Mouse (Mus musculus) forebrain, embryonic 10.5 days (tissue): ENCODE measurements around the gene Sestd1. TPM values are rescaled to one million over a fixed set of nuclear protein-coding genes. Genes with fewer than 3 reads are reported as not detected.
A peak's percentile ranks its signal among the peaks of the same experiment; 100 is the strongest.

ENCODE experiments used
- DNase-seq: peaks from one replicate; pipeline ENCODE4 v3.0.0-alpha.2; 2017; ENCODE audit warnings: low spot score; ENCODE audit errors: extremely low spot score
- H3K27ac ChIP-seq: fragments of 300-500 bp; sonication (generic); 2 replicates; pipeline ENCODE4 v1.5.1; 2016; ENCODE audit warnings: mild to moderate bottlenecking
- H3K27me3 ChIP-seq: fragments of 300-500 bp; sonication (generic); 2 replicates; pipeline ENCODE4 v1.6.1; 2016; ENCODE audit warnings: mild to moderate bottlenecking; ENCODE audit not compliant: poor library complexity, severe bottlenecking
- H3K36me3 ChIP-seq: fragments of 300-500 bp; sonication (generic); replicated peaks from 2 replicates; pipeline ENCODE4 v1.6.1; 2016; ENCODE audit warnings: mild to moderate bottlenecking, moderate library complexity
- H3K4me1 ChIP-seq: fragments of 300-500 bp; sonication (generic); 2 replicates; pipeline ENCODE4 v1.6.1; 2016
- H3K4me3 ChIP-seq: fragments of 300-500 bp; sonication (generic); 2 replicates; pipeline ENCODE4 v1.5.1; 2016; ENCODE audit warnings: mild to moderate bottlenecking, moderate library complexity
- H3K9me3 ChIP-seq: fragments of 300-500 bp; sonication (generic); 2 replicates; pipeline ENCODE4 v1.6.1; 2016; ENCODE audit warnings: mild to moderate bottlenecking, moderate library complexity
- WGBS: fragments of 180-500 bp; shearing (Covaris S2); methylation state at CpG from one replicate; pipeline ENCODE4 v1.1.7; 2016; 5-methylcytosine and 5-hydroxymethylcytosine counted together
- polyA plus RNA-seq: library from polyadenylated mRNA; unstranded; fragments of >200 nt; fragmentation: Nextera tagmentation; extraction: Ambion mirVana; gene quantifications from 2 replicates; pipeline ENCODE4 v1.2.1, GENCODE M21; 2016

Gene Sestd1
- polyA plus RNA-seq, 1 experiment from 2014 or later, result 16.6 TPM

DNA sequence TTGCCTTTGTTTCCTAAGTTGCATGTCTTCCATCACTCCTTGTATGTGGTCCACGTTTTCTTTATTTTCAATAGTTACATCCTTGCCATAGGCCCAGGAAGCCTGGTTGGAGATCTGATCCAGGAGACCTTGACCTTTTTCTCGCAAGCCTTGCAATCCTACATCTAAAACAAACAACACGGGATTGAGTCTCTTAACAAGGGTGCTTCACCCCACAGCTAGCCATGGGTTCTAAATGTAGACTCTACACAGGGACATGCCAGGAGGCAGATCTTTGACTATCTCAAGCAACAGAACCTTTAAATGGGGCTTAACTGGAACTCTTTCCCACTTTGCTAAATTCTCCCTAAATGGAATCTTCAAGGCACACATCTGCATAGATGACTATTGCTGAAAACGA, 83.6 kb downstream of the Sestd1 start:
- Histone ChIP-seq H3K36me3 (peaks cover 62% of the 10 kb centered on the region), H3K27ac (no peak overlapping the region), H3K9me3 (no peaks in the 10 kb centered on the region), H3K4me1 (no peaks in the 10 kb centered on the region), H3K4me3 (no peak overlapping the region), H3K27me3 (no peaks in the 10 kb centered on the region)
- 89% methylated on average over 4 of the region's 4 CpGs for WGBS
- no peak for DNase-seq

DNA sequence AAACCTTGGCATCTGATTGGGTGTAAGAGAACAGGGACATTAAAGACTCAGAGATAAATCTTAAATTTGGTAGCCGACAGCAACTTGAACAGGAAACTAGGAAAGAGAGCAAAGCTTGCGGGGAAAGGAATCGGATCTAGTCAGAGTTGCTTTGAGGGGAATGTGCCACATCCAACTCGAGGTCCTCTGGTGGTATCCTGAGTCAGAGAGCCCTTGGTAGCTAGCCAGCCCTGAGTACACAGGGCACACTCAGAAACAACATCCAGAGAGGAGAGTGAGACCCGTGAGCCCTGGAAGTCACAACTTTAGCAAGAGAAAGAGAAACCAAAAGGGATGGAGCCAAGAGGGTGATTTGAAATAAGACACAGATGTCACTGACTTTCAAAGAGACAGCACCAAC, 85.3 kb downstream of the Sestd1 start:
- H3K9me3 ChIP-seq, result no peaks in the 10 kb centered on the region
- WGBS, result 89% methylated on average over 5 of the region's 5 CpGs
- no peak for DNase-seq
- H3K36me3 ChIP-seq, result peaks cover 75% of the 10 kb centered on the region
- H3K4me1 ChIP-seq, result no peaks in the 10 kb centered on the region
- H3K27ac ChIP-seq, result no peak overlapping the region
- no peaks in the 10 kb centered on the region for H3K27me3 ChIP-seq
- no peak overlapping the region for H3K4me3 ChIP-seq

- Histone ChIP-seq H3K9me3 (no peaks in the 10 kb centered on the region), H3K4me1 (no peaks in the 10 kb centered on the region), H3K4me3 (no peak overlapping the region), H3K27ac (no peak overlapping the region), H3K27me3 (no peaks in the 10 kb centered on the region), H3K36me3 (peaks cover 82% of the 10 kb centered on the region)
- WGBS, result 95% methylated on average over 3 of the region's 3 CpGs
- DNase-seq, result no peak
These were observed 88.6 kb downstream of the Sestd1 start for GRCm38 (mm10) chr2:77191811-77192210.

DNA sequence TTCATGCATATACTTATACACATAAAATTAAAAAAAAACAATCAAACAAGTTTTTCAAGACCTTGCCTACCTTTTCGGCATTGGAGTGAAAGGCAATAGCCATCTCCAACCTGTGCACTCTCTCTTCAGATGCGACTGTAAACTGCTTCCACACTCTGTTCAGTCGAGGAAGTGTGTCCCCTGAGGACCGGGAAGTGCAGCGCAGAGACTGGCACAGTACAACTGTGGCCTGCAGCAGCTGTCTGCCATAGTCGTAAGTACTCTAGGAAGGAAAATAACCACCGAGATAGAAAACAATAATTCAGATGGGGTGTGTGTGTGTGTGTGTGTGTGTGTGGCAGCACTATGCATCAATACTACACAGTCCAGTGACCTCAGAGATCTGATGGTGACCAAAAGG, 89.5 kb downstream of the Sestd1 start:
- Histone ChIP-seq H3K27ac (no peak overlapping the region), H3K9me3 (no peaks in the 10 kb centered on the region), H3K36me3 (peaks cover 77% of the 10 kb centered on the region), H3K4me3 (no peak overlapping the region), H3K27me3 (no peaks in the 10 kb centered on the region), H3K4me1 (no peaks in the 10 kb centered on the region)
- WGBS, result 96% methylated on average over 7 of the region's 7 CpGs
- DNase-seq, result no peak

- Histone ChIP-seq H3K27ac (no peak overlapping the region), H3K27me3 (no peaks in the 10 kb centered on the region), H3K4me1 (no peaks in the 10 kb centered on the region), H3K36me3 (peaks cover 76% of the 10 kb centered on the region), H3K4me3 (no peak overlapping the region), H3K9me3 (no peaks in the 10 kb centered on the region)
- 94% methylated on average over 3 of the region's 3 CpGs for WGBS
- DNase-seq, result no peak
These were observed 90.1 kb downstream of the Sestd1 start for GRCm38 (mm10) chr2:77190301-77190700.

- no peak for DNase-seq
- WGBS, result 97% methylated on average over 7 of the region's 7 CpGs
These were observed 90.7 kb downstream of the Sestd1 start for GRCm38 (mm10) chr2:77189671-77190070.

DNA sequence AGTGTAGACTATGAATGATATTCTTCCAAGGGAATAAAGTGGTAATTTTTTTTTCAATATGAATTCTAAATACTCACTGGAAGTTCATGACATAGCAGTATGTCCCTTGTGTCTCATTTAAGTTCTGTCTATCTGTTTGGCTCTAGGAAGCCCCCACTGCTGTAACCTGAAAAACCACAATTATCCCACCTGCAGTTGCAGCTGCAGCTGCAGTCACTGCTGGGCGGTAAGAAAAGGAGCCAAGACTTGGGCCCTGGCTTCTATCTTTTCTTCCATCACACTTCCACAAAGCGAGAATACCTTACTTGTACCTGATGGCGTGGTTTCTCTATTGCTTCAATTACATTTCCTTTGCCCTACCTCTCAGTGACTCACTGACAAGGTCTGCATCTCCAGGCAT, 92.9 kb downstream of the Sestd1 start:
- no peak for DNase-seq
- 92% methylated on average over 3 of the region's 3 CpGs for WGBS
- Histone ChIP-seq H3K27me3 (no peaks in the 10 kb centered on the region), H3K4me1 (no peaks in the 10 kb centered on the region), H3K9me3 (no peaks in the 10 kb centered on the region), H3K27ac (no peak overlapping the region), H3K4me3 (no peak overlapping the region), H3K36me3 (peaks cover 71% of the 10 kb centered on the region)

More at GRCm38 (mm10) chr2:77189671-77190070, 90.7 kb downstream of the Sestd1 start:
- H3K27ac ChIP-seq, result no peak overlapping the region
- no peaks in the 10 kb centered on the region for H3K9me3 ChIP-seq
- no peaks in the 10 kb centered on the region for H3K27me3 ChIP-seq
- peaks cover 76% of the 10 kb centered on the region for H3K36me3 ChIP-seq
- no peaks in the 10 kb centered on the region for H3K4me1 ChIP-seq
- no peak overlapping the region for H3K4me3 ChIP-seq

GRCm38 (mm10) chr2:77186912-77187311, 93.5 kb downstream of the Sestd1 start:
- no peaks in the 10 kb centered on the region for H3K27me3 ChIP-seq
- WGBS, result 52% methylated on average over 8 of the region's 8 CpGs
- H3K4me1 ChIP-seq, result no peaks in the 10 kb centered on the region
- peaks cover 65% of the 10 kb centered on the region for H3K36me3 ChIP-seq
- H3K27ac ChIP-seq, result no peak overlapping the region
- H3K4me3 ChIP-seq, result no peak overlapping the region
- no peak for DNase-seq
- no peaks in the 10 kb centered on the region for H3K9me3 ChIP-seq

DNA sequence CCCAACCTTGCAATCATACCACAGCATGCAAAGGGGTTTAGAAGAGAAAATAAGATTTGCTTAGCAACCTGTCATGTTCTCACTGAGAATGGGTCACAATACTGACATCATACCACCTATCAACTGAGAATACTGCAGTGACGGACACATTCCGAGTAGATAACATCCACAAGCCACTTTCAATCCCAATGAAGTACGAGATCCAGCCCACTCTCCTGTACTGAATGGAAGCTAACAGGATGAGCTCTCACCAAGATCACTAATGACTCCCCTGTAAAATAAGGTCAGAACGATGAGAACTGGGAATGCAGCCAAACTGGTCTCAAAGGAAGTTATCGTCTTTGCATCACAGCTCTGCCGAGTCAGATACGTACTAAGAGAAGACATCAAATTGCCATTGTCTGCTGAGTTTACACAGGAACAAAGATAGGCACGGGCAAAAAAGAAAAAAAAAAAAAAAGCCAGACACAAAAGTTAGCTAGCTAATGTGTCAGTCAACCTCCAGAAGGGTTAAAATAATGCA, 96.3 kb downstream of the Sestd1 start:
- no peak for DNase-seq
- H3K27me3 ChIP-seq, result no peaks in the 10 kb centered on the region
- H3K4me3 ChIP-seq, result no peak overlapping the region
- no peaks in the 10 kb centered on the region for H3K4me1 ChIP-seq
- no peak overlapping the region for H3K27ac ChIP-seq
- peaks cover 41% of the 10 kb centered on the region for H3K36me3 ChIP-seq
- WGBS, result 90% methylated on average over 8 of the region's 8 CpGs
- no peaks in the 10 kb centered on the region for H3K9me3 ChIP-seq

DNA sequence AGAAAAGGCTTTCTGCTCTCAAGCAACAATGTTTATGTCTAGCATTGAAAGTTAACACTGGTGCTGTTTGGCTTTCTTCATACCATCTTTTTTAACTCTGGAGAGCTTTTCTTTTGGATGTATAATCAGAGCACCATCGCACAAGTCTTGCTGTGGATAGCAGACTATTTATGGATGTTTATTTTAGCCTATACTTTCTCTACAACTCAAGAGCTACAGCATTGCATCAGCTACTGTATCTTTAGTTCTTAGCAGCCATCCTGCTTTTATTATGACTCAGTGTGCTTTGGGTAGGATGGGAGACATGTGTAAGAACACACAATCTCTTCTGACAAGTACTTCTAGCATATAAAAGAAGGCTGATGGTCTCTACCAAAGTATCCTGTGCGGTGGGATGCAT, 96.7 kb downstream of the Sestd1 start:
- Histone ChIP-seq H3K9me3 (no peaks in the 10 kb centered on the region), H3K27ac (no peak overlapping the region), H3K36me3 (peaks cover 39% of the 10 kb centered on the region), H3K4me3 (no peak overlapping the region), H3K4me1 (no peaks in the 10 kb centered on the region), H3K27me3 (no peaks in the 10 kb centered on the region)
- DNase-seq, result no peak
- WGBS, result 93% methylated on average over 2 of the region's 2 CpGs

GRCm38 (mm10) chr2:77182996-77183380, 97.4 kb downstream of the Sestd1 start:
- H3K4me1 ChIP-seq, result no peaks in the 10 kb centered on the region
- peaks cover 35% of the 10 kb centered on the region for H3K36me3 ChIP-seq
- 83% methylated on average over 6 of the region's 6 CpGs for WGBS
- DNase-seq, result no peak
- H3K27ac ChIP-seq, result no peak overlapping the region
- H3K27me3 ChIP-seq, result no peaks in the 10 kb centered on the region
- H3K4me3 ChIP-seq, result no peak overlapping the region
- no peaks in the 10 kb centered on the region for H3K9me3 ChIP-seq

DNA sequence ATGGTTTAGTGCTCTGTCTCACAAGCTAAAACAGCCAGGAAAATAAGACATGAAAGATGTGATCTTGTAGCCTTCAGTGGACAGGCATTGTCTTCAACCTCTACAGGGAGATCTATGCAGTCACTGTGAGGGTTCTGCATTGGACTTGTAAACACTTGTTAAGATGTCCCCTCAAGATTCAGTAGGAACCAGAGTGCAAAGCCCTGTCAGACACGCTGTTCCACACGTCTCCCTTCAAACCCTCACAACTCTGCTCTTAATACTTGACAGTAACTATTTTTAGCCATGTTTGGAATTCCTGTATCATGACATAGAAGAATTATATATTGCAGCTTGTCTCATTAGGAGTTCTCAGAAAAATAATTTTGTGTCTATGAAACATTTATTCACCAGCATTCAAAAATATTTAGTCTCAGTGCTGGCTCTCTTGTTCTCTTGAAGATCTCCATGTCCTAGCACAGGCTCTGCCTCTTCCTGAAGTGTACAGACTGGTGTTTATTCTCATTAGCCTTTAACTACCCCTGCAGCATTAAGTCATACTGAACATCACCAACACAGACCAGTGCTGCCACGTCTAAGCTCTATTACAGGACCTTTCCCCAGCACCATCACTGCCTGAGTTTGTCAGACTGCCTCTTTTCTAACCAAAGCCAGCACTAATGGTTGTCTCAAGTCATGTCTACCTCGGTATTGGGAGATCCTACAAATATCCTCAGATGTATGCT, 98.0 kb downstream of the Sestd1 start:
- H3K9me3 ChIP-seq, result no peaks in the 10 kb centered on the region
- DNase-seq, result no peak
- no peak overlapping the region for H3K4me3 ChIP-seq
- no peaks in the 10 kb centered on the region for H3K27me3 ChIP-seq
- H3K27ac ChIP-seq, result no peak overlapping the region
- WGBS, result 84% methylated on average over 4 of the region's 4 CpGs
- H3K4me1 ChIP-seq, result 0 out of 2 replicates have a peak, but pooled peaks cover 2% of the 10 kb centered on the region
- peaks cover 29% of the 10 kb centered on the region for H3K36me3 ChIP-seq

DNA sequence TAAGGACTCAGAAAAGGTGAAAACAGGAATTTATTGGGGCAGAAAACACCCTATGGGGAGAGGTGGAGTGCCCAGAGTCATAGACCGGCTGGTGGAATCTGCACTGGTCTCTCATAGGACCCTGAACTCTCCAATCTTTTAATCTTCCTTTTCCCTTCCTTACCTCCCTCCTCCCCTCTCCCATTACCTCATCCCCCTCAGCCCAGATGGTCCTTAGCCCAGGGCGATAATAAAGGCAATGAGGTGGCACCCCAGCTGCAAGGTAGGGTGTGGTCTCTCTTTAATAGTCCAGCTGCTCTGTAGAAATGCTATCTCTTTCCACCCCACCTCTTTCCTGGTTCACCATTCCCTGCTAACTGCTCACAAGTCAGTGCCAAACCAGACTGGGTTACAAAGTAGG, 102.9 kb downstream of the Sestd1 start:
- H3K27me3 ChIP-seq, result no peaks in the 10 kb centered on the region
- DNase-seq, result no peak
- peaks cover 26% of the 10 kb centered on the region for H3K4me1 ChIP-seq
- H3K27ac ChIP-seq, result peak overlapping the region; percentile 40; the same call in 1 of the 2 replicates
- WGBS, result 84% methylated on average over 2 of the region's 2 CpGs
- H3K4me3 ChIP-seq, result no peak overlapping the region
- H3K9me3 ChIP-seq, result no peaks in the 10 kb centered on the region
- H3K36me3 ChIP-seq, result no peaks in the 10 kb centered on the region
